Mouse (Mus musculus) heart, embryonic 14.5 days (tissue): Measurements from ENCODE around the gene Syt15. TPM values are rescaled to one million over a fixed set of nuclear protein-coding genes. Genes with fewer than 3 reads are reported as not detected.

Source experiments
- ATAC-seq: fragments of 200-750 bp; cut with Nextera tagmentation; 2 replicates; pipeline ENCODE4 v1.8.0; 2017; ENCODE audit warnings: low read depth, moderate TSS enrichment; ENCODE audit not compliant: insufficient number of reproducible peaks, insufficient read depth, low FRiP score
- H3K27ac ChIP-seq, 2 experiments: fragments of 200-500 bp in 1 of 2; fragments of 300-500 bp in 1 of 2; sonication (generic) in 1 of 2; replicated peaks in 1 of 2; 2 replicates each; pipeline ENCODE4 v1.5.1; 2012 to 2014; ENCODE audit warnings: low read depth in 2 of 2, low read length in 2 of 2, control low read depth in 1 of 2, mild to moderate bottlenecking in 1 of 2, mixed read lengths in 1 of 2; ENCODE audit not compliant: control insufficient read depth in 1 of 2, insufficient read depth in 1 of 2
- H3K27me3 ChIP-seq: fragments of 300-500 bp; sonication (generic); 2 replicates; pipeline ENCODE4 v1.6.1; 2014; ENCODE audit warnings: mild to moderate bottlenecking, low read length, control low read depth; ENCODE audit not compliant: control insufficient read depth, insufficient read depth
- H3K36me3 ChIP-seq: fragments of 300-500 bp; sonication (generic); 2 replicates; pipeline ENCODE4 v1.6.1; 2014; ENCODE audit warnings: mild to moderate bottlenecking, control low read depth, low read length, mixed read lengths; ENCODE audit not compliant: control insufficient read depth, insufficient read depth
- H3K4me1 ChIP-seq, 2 experiments: fragments of 200-500 bp in 1 of 2; fragments of 300-500 bp in 1 of 2; sonication (generic) in 1 of 2; 2 replicates each; pipeline ENCODE4 v1.6.1; 2012 to 2014; ENCODE audit warnings: low read length in 2 of 2, control low read depth in 1 of 2, mixed read lengths in 1 of 2; ENCODE audit not compliant: control insufficient read depth in 2 of 2, insufficient read depth in 2 of 2
- H3K4me2 ChIP-seq: fragments of 300-500 bp; sonication (generic); 2 replicates; pipeline ENCODE4 v1.6.1; 2014; ENCODE audit warnings: mild to moderate bottlenecking, low read length
- H3K4me3 ChIP-seq, 2 experiments: fragments of 200-500 bp in 1 of 2; fragments of 300-500 bp in 1 of 2; sonication (generic) in 1 of 2; 2 replicates each; pipeline ENCODE4 v1.5.1; 2012 to 2014; ENCODE audit warnings: low read length in 2 of 2, mild to moderate bottlenecking in 2 of 2, control low read depth in 1 of 2, low read depth in 1 of 2, moderate library complexity in 1 of 2; ENCODE audit not compliant: control insufficient read depth in 1 of 2, insufficient read depth in 1 of 2
- H3K9ac ChIP-seq: fragments of 300-500 bp; sonication (generic); 2 replicates; pipeline ENCODE4 v1.6.1; 2014; ENCODE audit warnings: mild to moderate bottlenecking, low read length
- H3K9me3 ChIP-seq: fragments of 300-500 bp; sonication (generic); 2 replicates; pipeline ENCODE4 v1.6.1; 2016; ENCODE audit warnings: low read length, control low read depth; ENCODE audit not compliant: control insufficient read depth
- WGBS: fragments of 180-500 bp; shearing (Covaris S2); extraction: QIAGEN DNeasy Blood & Tissue Kit; methylation state at CpG from one replicate; pipeline ENCODE4 v1.1.7; 2014; 5-methylcytosine and 5-hydroxymethylcytosine counted together
- polyA plus RNA-seq: library from polyadenylated mRNA; unstranded; fragments of >200 nt; fragmentation: Nextera tagmentation; extraction: Ambion mirVana; gene quantifications from 2 replicates; pipeline ENCODE4 v1.2.1, GENCODE M21; 2014

Gene Syt15
- polyA plus RNA-seq, 1 experiment from 2014 or later, result 0.23 TPM

- no peaks in the 10 kb centered on the region for H3K36me3 ChIP-seq
- peaks cover 5 to 8% of the 10 kb centered on the region in 2 experiments; a peak in 3 of 4 replicates for H3K4me1 ChIP-seq
- no peak overlapping the region for H3K9ac ChIP-seq
- H3K27ac ChIP-seq, result no peak overlapping the region
- H3K27me3 ChIP-seq, result no peaks in the 10 kb centered on the region
- H3K4me3 ChIP-seq, result no peak overlapping the region
- H3K4me2 ChIP-seq, result no peak overlapping the region
- no peak for ATAC-seq
- peaks cover 3% of the 10 kb centered on the region; the same call in 1 of the 2 replicates for H3K9me3 ChIP-seq
- WGBS, result 82% methylated on average over 12 of the region's 12 CpGs
Observed at GRCm38 (mm10) chr14:34227981-34228380, 8.6 kb downstream of the Syt15 start.

GRCm38 (mm10) chr14:34228830-34229506 is 9.6 kb downstream of the Syt15 start:
- Histone ChIP-seq H3K9me3 (peaks cover 3% of the 10 kb centered on the region; the same call in 1 of the 2 replicates), H3K27me3 (no peaks in the 10 kb centered on the region), H3K4me1 (peaks cover 5 to 8% of the 10 kb centered on the region in 2 experiments; a peak in 3 of 4 replicates), H3K9ac (no peak overlapping the region), H3K4me3 (no peak overlapping the region), H3K36me3 (no peaks in the 10 kb centered on the region), H3K4me2 (peak overlapping the region; percentile 14; the same call in 1 of the 2 replicates), H3K27ac (peak overlapping the region; percentile 61 to 76; a peak in 3 of 4 replicates)
- 0 out of 2 replicates have a peak, but pooled peaks have one; percentile 63 for ATAC-seq
- 22% methylated on average over 10 of the region's 10 CpGs for WGBS

GRCm38 (mm10) chr14:34232340-34232739 is 12.9 kb downstream of the Syt15 start:
- no peak for ATAC-seq
- H3K4me2 ChIP-seq, result no peak overlapping the region
- H3K4me1 ChIP-seq, result peaks cover 5 to 11% of the 10 kb centered on the region in 2 experiments; a peak in 3 of 4 replicates
- H3K36me3 ChIP-seq, result 0 out of 2 replicates have a peak, but pooled peaks cover under 1% of the 10 kb centered on the region
- WGBS, result 70% methylated on average over 7 of the region's 7 CpGs
- no peak overlapping the region for H3K27ac ChIP-seq
- H3K9ac ChIP-seq, result no peak overlapping the region
- peaks cover 3% of the 10 kb centered on the region; the same call in 1 of the 2 replicates for H3K9me3 ChIP-seq
- H3K27me3 ChIP-seq, result no peaks in the 10 kb centered on the region
- H3K4me3 ChIP-seq, result no peak overlapping the region

- H3K9me3 ChIP-seq, result peaks cover 3% of the 10 kb centered on the region; the same call in 1 of the 2 replicates
- no peaks in the 10 kb centered on the region for H3K27me3 ChIP-seq
- no peak for ATAC-seq
- peaks cover 5 to 11% of the 10 kb centered on the region in 2 experiments; a peak in 3 of 4 replicates for H3K4me1 ChIP-seq
- H3K27ac ChIP-seq, result no peak overlapping the region
- no peak overlapping the region for H3K4me2 ChIP-seq
- no peak overlapping the region for H3K4me3 ChIP-seq
- H3K9ac ChIP-seq, result no peak overlapping the region
- peaks cover 5% of the 10 kb centered on the region; the same call in 1 of the 2 replicates for H3K36me3 ChIP-seq
- 81% methylated on average over 9 of the region's 9 CpGs for WGBS
Observed at GRCm38 (mm10) chr14:34232866-34233680, 13.7 kb downstream of the Syt15 start.

GRCm38 (mm10) chr14:34233846-34234245 is 14.5 kb downstream of the Syt15 start:
- H3K4me2 ChIP-seq, result no peak overlapping the region
- no peak for ATAC-seq
- H3K27ac ChIP-seq, result no peak overlapping the region
- H3K4me3 ChIP-seq, result no peak overlapping the region
- no peaks in the 10 kb centered on the region for H3K27me3 ChIP-seq
- H3K9ac ChIP-seq, result no peak overlapping the region
- H3K36me3 ChIP-seq, result peaks cover 5% of the 10 kb centered on the region; the same call in 1 of the 2 replicates
- H3K4me1 ChIP-seq, result peaks cover 0 to 7% of the 10 kb centered on the region in 2 experiments; a peak in 2 of 4 replicates
- peaks cover 3% of the 10 kb centered on the region; the same call in 1 of the 2 replicates for H3K9me3 ChIP-seq
- WGBS, result 79% methylated on average over 4 of the region's 4 CpGs

GRCm38 (mm10) chr14:34234630-34235380 is 15.4 kb downstream of the Syt15 start:
- ATAC-seq, result peak; percentile 96

GRCm38 (mm10) chr14:34240263-34240662 is 20.9 kb downstream of the Syt15 start:
- ATAC-seq, result no peak

More at GRCm38 (mm10) chr14:34234630-34235380, 15.4 kb downstream of the Syt15 start:
- peaks cover 0 to 3% of the 10 kb centered on the region in 2 experiments; a peak in 1 of 4 replicates for H3K4me1 ChIP-seq
- H3K4me3 ChIP-seq, result peak overlapping the region; percentile 41 to 45
- peak overlapping the region; percentile 84 for H3K4me2 ChIP-seq
- H3K9me3 ChIP-seq, result peaks cover 3% of the 10 kb centered on the region; the same call in 1 of the 2 replicates
- H3K27me3 ChIP-seq, result no peaks in the 10 kb centered on the region
- 1% methylated on average over 16 of the region's 16 CpGs for WGBS
- peaks cover 5% of the 10 kb centered on the region; the same call in 1 of the 2 replicates for H3K36me3 ChIP-seq
- no peak overlapping the region for H3K27ac ChIP-seq
- H3K9ac ChIP-seq, result peak overlapping the region; percentile 67

More at GRCm38 (mm10) chr14:34240263-34240662, 20.9 kb downstream of the Syt15 start:
- no peak overlapping the region for H3K4me2 ChIP-seq
- no peaks in the 10 kb centered on the region for H3K9me3 ChIP-seq
- no peak overlapping the region for H3K9ac ChIP-seq
- no peaks in the 10 kb centered on the region for H3K27me3 ChIP-seq
- WGBS, result 54% methylated on average over 10 of the region's 10 CpGs
- H3K27ac ChIP-seq, result no peak overlapping the region
- H3K4me3 ChIP-seq, result no peak overlapping the region
- peaks cover 5% of the 10 kb centered on the region; the same call in 1 of the 2 replicates for H3K36me3 ChIP-seq
- H3K4me1 ChIP-seq, result 0 out of 4 replicates have a peak, but pooled peaks cover 0 to 2% of the 10 kb centered on the region in 2 experiments
